Mouse (Mus musculus): ENCODE results near the gene Rnls.

- TF ChIP-seq CTCF (IDR thresholded peaks at IDR 0.05; ENCODE audit: low read depth) (no peak), EP300 (IDR thresholded peaks at IDR 0.05; ENCODE audit: low read depth) (no peak)
Observed at GRCm38 (mm10) chr19:33209709-33210108, 182.4 kb downstream of the Rnls start.
